Mouse (Mus musculus) midbrain, embryonic 13.5 days (tissue): ENCODE measurements around the gene 4930512M02Rik. TPM values are rescaled to one million over a fixed set of nuclear protein-coding genes. Genes with fewer than 3 reads are reported as not detected.

Experiments used
- ATAC-seq: fragments of 200-750 bp; cut with Nextera tagmentation; 2 replicates; pipeline ENCODE4 v1.8.0; 2017; ENCODE audit warnings: mild to moderate bottlenecking, moderate TSS enrichment, moderate library complexity
- H3K27ac ChIP-seq: fragments of 300-500 bp; sonication (generic); 2 replicates; pipeline ENCODE4 v1.5.1; 2015; ENCODE audit warnings: inconsistent platforms, mild to moderate bottlenecking, moderate library complexity
- H3K27me3 ChIP-seq: fragments of 300-500 bp; sonication (generic); 2 replicates; pipeline ENCODE4 v1.6.1; 2015; ENCODE audit warnings: mild to moderate bottlenecking, inconsistent platforms
- H3K36me3 ChIP-seq: fragments of 300-500 bp; sonication (generic); 2 replicates; pipeline ENCODE4 v1.6.1; 2015; ENCODE audit warnings: mild to moderate bottlenecking, inconsistent platforms
- H3K4me1 ChIP-seq: fragments of 300-500 bp; sonication (generic); replicated peaks from 2 replicates; pipeline ENCODE4 v1.6.1; 2015; ENCODE audit warnings: inconsistent platforms
- H3K4me2 ChIP-seq: fragments of 300-500 bp; sonication (generic); replicated peaks from 2 replicates; pipeline ENCODE4 v1.6.1; 2015; ENCODE audit warnings: moderate library complexity, mild to moderate bottlenecking, inconsistent platforms
- H3K4me3 ChIP-seq: fragments of 300-500 bp; sonication (generic); replicated peaks from 2 replicates; pipeline ENCODE4 v1.5.1; 2015; ENCODE audit warnings: mild to moderate bottlenecking, inconsistent platforms
- H3K9ac ChIP-seq: fragments of 300-500 bp; sonication (generic); replicated peaks from 2 replicates; pipeline ENCODE4 v1.6.1; 2015; ENCODE audit warnings: mild to moderate bottlenecking, inconsistent platforms
- H3K9me3 ChIP-seq: fragments of 300-500 bp; sonication (generic); 2 replicates; pipeline ENCODE4 v1.6.1; 2016; ENCODE audit warnings: mild to moderate bottlenecking, inconsistent platforms
- WGBS: fragments of 180-500 bp; shearing (Covaris S2); methylation state at CpG from one replicate; pipeline ENCODE4 v1.1.7; 2015; 5-methylcytosine and 5-hydroxymethylcytosine counted together
- polyA plus RNA-seq: library from polyadenylated mRNA; unstranded; fragments of >200 nt; fragmentation: Nextera tagmentation; extraction: Ambion mirVana; gene quantifications from 2 replicates; pipeline ENCODE4 v1.2.1, GENCODE M21; 2015

The 4930512M02Rik gene
- polyA plus RNA-seq, 1 experiment from 2014 or later, result not detected

DNA sequence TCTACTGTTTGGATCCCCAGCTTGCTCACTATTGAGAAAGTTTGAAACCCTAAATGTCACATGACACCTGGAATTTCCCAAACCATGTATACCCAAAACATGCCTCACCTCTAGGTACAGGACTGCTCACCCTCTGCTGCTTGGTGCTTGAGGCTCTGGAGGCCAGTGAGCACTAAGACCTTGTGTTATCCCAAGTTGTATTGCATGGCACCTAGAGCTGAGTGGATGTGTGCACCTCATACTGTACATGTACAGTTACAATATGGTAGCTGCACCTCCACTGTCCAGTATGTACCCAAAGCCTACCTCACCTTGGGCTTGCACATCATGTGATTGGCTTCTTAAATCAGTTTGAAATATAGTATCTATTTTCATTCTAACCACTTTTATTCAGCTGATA lies 16.7 kb upstream of the 4930512M02Rik start:
- ATAC-seq, result no peak

DNA sequence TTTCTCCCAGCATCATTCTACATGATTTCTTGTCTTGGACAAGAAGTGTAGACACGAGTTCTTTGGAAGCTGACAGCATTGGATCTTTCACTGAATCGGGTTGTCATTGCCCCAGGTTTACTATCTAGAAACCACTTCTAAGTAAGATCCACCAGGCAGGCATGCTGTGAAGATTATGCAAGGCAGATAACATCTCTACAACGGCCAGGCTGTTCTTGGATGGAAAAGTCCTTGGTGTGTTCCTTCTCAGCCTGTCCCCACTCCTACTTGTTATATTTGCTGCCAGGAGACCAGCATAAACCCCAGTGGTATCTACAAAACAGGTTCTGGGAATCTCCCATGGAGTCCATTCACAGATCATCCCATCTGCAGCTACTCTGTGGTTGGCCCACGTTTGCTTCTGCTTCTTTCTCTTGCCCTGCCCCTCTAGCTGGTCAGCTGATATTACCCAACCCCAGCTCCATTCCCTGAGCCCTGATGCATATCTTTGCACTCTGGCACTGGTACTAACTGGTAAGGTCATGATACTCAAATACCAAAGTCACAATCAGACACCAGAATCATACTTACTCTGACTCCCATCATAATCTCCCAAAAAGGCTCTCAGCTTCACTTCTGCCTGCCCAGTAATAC lies 3.4 kb downstream of the 4930512M02Rik start:
- no peak overlapping the region for H3K9ac ChIP-seq
- no peaks in the 10 kb centered on the region for H3K36me3 ChIP-seq
- H3K4me3 ChIP-seq, result no peak overlapping the region
- no peak overlapping the region for H3K27ac ChIP-seq
- H3K9me3 ChIP-seq, result no peaks in the 10 kb centered on the region
- no peak overlapping the region for H3K4me2 ChIP-seq
- H3K27me3 ChIP-seq, result no peaks in the 10 kb centered on the region
- ATAC-seq, result no peak
- 66% methylated on average over 4 of the region's 4 CpGs for WGBS
- no peaks in the 10 kb centered on the region for H3K4me1 ChIP-seq

More for the DNA sequence above, 16.7 kb upstream of the 4930512M02Rik start:
- Histone ChIP-seq H3K9ac (no peak overlapping the region), H3K4me1 (no peaks in the 10 kb centered on the region), H3K9me3 (no peaks in the 10 kb centered on the region), H3K36me3 (no peaks in the 10 kb centered on the region), H3K27ac (no peak overlapping the region), H3K4me3 (no peak overlapping the region), H3K4me2 (no peak overlapping the region), H3K27me3 (no peaks in the 10 kb centered on the region)

DNA sequence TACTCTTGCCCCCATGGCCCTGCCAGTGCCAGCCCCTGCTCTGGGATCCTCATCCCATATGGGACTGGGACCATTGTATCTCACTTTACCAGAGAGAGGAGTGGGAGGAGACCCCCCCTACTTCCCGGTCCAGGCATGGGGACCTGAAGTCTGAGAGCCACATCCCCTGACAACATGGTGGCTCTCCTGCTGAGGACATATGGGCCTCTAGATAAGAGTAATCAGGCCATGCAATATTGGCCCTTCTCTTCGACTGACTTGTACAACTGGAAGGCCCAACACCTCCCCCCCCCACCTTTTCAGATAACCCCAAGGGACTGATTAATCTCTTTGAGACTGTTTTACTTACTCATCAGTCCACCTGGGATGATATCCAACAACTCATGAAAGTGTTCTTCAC lies 18.4 kb downstream of the 4930512M02Rik start:
- WGBS, result 88% methylated on average over 2 of the region's 2 CpGs
- H3K4me3 ChIP-seq, result no peak overlapping the region
- H3K27me3 ChIP-seq, result no peaks in the 10 kb centered on the region
- no peak overlapping the region for H3K9ac ChIP-seq
- peaks cover 16% of the 10 kb centered on the region; the same call in 1 of the 2 replicates for H3K9me3 ChIP-seq
- no peak for ATAC-seq
- no peaks in the 10 kb centered on the region for H3K4me1 ChIP-seq
- no peak overlapping the region for H3K4me2 ChIP-seq
- no peaks in the 10 kb centered on the region for H3K36me3 ChIP-seq
- H3K27ac ChIP-seq, result no peak overlapping the region

DNA sequence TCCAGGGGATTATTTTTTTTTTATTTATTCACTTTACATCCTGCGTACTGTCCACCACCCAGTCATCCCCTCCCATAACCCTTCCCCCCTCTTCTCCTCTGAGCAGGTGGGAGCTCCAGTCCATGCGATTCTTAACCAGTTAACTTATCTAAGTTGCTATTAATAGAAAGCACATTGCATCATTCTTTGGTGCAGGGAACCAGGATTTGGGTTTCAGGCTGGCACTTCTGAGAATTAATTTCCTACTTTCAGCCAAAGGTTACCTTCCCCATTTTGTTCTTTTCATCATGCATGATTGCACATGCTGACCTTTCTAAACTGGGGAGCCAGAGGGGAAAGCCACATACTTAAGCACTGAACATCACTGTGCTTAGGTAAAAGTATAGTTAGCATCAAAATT lies 40.3 kb downstream of the 4930512M02Rik start:
- WGBS, result 87% methylated on average over 2 of the region's 2 CpGs
- Histone ChIP-seq H3K27me3 (no peaks in the 10 kb centered on the region), H3K9me3 (no peaks in the 10 kb centered on the region), H3K9ac (no peak overlapping the region), H3K27ac (no peak overlapping the region), H3K4me2 (no peak overlapping the region), H3K36me3 (no peaks in the 10 kb centered on the region), H3K4me3 (no peak overlapping the region), H3K4me1 (no peaks in the 10 kb centered on the region)
- no peak for ATAC-seq

DNA sequence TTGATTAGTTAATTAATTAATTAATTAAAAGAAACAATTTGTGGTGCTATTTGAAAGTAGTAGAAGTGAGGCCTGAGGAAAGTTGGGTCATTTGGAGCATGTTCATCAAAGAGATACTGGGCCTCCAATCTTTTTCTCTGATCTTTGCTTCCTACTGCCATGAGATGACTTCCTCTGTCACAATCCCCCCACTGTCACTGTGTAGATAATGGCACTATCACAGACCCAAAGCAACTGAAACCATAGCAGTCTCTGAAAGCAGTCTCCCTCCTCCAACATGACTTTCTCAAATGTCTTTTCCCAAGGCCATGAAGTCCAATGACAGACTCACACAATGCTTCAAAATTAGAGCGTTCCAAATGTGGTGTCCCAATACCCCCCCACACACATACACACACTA lies 41.2 kb downstream of the 4930512M02Rik start:
- no peaks in the 10 kb centered on the region for H3K36me3 ChIP-seq
- H3K4me3 ChIP-seq, result no peak overlapping the region
- H3K4me1 ChIP-seq, result no peaks in the 10 kb centered on the region
- no peaks in the 10 kb centered on the region for H3K9me3 ChIP-seq
- H3K9ac ChIP-seq, result no peak overlapping the region
- H3K4me2 ChIP-seq, result no peak overlapping the region
- WGBS, result 97% methylated on average over 1 of the region's 1 CpGs
- ATAC-seq, result no peak
- H3K27ac ChIP-seq, result no peak overlapping the region
- H3K27me3 ChIP-seq, result no peaks in the 10 kb centered on the region

DNA sequence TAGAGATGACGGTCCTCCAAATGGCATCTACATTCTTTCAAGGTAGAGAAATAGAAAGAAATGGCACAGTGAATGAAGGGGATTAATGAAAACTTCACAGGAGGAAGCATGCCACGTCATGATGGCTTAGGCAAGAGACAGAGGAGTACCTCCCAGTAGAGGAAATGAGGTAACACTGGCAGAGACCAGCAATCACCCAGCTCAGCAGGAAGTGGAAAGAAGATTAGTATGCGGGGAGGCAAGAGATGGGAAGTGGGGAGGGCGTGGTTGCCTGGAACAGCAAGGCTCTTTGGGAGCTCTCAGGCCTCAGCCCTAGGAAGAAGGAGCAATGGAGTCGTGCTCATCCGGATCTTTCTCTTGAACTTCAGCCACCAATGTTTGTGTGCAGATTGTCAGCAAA lies 53.9 kb downstream of the 4930512M02Rik start:
- H3K27me3 ChIP-seq, result no peaks in the 10 kb centered on the region
- WGBS, result 67% methylated on average over 6 of the region's 6 CpGs
- H3K4me1 ChIP-seq, result no peaks in the 10 kb centered on the region
- no peak overlapping the region for H3K4me2 ChIP-seq
- no peaks in the 10 kb centered on the region for H3K36me3 ChIP-seq
- no peaks in the 10 kb centered on the region for H3K9me3 ChIP-seq
- H3K27ac ChIP-seq, result no peak overlapping the region
- H3K9ac ChIP-seq, result no peak overlapping the region
- no peak for ATAC-seq
- no peak overlapping the region for H3K4me3 ChIP-seq

DNA sequence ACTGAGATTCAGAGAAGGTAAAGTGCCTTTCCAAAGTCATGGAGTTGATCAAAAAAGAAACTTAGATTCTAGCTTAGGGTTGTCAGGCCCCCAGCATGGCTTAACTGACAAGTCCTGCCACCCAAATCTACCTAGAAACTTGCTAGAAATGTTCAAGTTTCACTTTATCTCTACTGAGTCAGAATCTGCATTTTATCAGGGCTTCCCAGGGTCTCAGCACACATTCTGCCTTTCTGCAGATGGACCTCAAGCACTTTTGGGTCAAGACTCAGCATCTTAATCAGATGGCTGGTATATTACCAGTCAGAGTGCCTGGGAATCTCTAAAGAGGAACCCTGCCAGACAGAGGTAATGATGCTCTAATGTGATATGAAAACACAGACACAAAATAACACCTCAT lies 56.9 kb downstream of the 4930512M02Rik start:
- Histone ChIP-seq H3K27me3 (no peaks in the 10 kb centered on the region), H3K9me3 (no peaks in the 10 kb centered on the region), H3K36me3 (no peaks in the 10 kb centered on the region), H3K9ac (no peak overlapping the region), H3K27ac (no peak overlapping the region), H3K4me3 (no peak overlapping the region), H3K4me1 (no peaks in the 10 kb centered on the region), H3K4me2 (no peak overlapping the region)
- no peak for ATAC-seq

DNA sequence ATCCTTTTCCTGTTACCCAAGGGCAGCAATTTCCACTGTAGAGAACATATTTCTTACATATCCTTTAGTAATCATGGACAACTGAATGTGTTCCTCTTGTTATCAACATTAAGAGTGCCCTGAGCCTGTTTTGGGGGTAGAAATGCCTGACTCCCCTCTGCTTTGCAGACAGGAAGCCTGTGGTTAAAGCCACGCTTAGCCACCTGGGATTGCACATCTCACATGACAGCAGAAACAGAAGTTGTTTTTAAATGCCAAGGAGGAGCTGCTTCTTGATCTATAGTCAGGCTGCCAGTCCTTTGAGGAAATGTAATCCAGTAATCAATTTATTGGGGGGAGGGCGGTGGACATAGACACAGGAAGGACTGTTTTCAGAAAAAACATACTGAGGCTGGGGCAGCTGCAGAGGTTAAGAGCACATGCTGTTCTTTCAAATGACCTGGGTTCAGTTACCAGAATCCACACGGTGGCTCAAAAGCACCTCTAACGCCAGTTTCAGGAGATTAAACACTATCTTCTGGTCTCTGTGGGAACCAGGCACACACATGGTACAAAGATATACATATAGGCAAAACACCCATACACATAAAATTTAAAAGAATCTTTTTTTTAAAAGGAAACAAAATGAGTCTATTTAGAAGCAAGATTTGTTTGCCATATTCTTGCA lies 58.0 kb downstream of the 4930512M02Rik start:
- no peaks in the 10 kb centered on the region for H3K27me3 ChIP-seq
- WGBS, result 77% methylated on average over 4 of the region's 4 CpGs

DNA sequence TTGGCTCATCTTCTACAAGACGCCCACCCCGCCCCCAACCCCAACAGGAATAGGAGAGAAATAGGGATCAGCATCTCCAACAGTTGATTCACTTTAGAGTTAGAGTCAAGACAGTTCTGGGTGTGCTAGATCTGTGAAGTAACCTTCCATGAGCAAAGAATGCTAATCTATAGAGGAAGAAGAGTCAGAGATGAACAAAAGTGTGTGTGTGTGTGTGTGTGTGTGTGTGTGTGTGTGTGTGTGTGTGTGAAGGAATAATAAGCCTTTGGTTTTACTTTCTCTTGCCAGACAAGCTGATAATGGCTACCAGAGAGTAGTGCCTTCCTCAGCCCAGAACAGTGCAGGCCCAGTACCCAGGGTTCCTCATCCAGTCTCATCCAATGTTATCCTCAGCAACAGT lies 59.6 kb downstream of the 4930512M02Rik start:
- 88% methylated on average over 2 of the region's 2 CpGs for WGBS
- Histone ChIP-seq H3K36me3 (no peaks in the 10 kb centered on the region), H3K27ac (no peak overlapping the region), H3K9me3 (no peaks in the 10 kb centered on the region), H3K4me3 (no peak overlapping the region), H3K4me2 (no peak overlapping the region), H3K27me3 (no peaks in the 10 kb centered on the region), H3K9ac (no peak overlapping the region), H3K4me1 (no peaks in the 10 kb centered on the region)
- no peak for ATAC-seq

More for the DNA sequence above, 58.0 kb downstream of the 4930512M02Rik start:
- Histone ChIP-seq H3K36me3 (no peaks in the 10 kb centered on the region), H3K9ac (no peak overlapping the region), H3K4me3 (no peak overlapping the region), H3K27ac (no peak overlapping the region), H3K9me3 (no peaks in the 10 kb centered on the region), H3K4me1 (no peaks in the 10 kb centered on the region), H3K4me2 (no peak overlapping the region)
- no peak for ATAC-seq

DNA sequence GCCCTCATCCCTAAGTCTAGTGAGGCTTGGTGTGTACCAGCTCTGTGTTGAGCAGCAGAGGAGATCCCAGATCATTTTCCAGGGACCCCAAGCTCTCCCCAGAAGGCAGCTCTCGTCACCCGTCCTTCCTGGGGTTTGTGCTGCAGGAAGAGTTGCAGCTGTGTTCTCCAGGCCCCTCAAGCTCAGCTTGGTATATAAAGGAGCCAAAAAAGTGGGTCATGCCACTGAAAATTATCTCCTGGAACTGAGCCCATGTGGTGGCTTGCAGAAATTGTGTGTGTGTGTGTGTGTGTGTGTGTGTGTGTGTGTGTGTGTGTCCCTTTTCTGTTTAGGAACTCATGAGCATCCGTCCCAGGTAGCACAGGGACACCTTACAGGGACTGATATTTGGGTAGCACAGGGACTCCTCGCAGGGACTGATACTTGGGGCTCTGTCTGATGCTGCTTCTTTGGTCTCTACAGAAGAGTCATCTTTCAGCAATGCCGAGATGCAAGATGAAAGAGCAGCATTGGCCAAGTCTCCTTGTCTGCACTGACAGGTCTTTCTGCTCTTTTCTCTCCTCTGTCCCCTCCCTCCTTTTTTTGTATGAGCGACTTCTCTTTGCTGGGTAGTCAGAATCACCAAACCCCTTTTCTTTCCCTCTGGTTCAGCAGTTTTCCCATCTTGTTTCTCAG lies 62.4 kb downstream of the 4930512M02Rik start:
- H3K27me3 ChIP-seq, result no peaks in the 10 kb centered on the region
- no peak for ATAC-seq
- no peak overlapping the region for H3K9ac ChIP-seq
- H3K36me3 ChIP-seq, result no peaks in the 10 kb centered on the region
- H3K9me3 ChIP-seq, result no peaks in the 10 kb centered on the region
- H3K27ac ChIP-seq, result no peak overlapping the region
- H3K4me3 ChIP-seq, result no peak overlapping the region
- H3K4me2 ChIP-seq, result no peak overlapping the region
- no peaks in the 10 kb centered on the region for H3K4me1 ChIP-seq
- WGBS, result 80% methylated on average over 5 of the region's 6 CpGs

DNA sequence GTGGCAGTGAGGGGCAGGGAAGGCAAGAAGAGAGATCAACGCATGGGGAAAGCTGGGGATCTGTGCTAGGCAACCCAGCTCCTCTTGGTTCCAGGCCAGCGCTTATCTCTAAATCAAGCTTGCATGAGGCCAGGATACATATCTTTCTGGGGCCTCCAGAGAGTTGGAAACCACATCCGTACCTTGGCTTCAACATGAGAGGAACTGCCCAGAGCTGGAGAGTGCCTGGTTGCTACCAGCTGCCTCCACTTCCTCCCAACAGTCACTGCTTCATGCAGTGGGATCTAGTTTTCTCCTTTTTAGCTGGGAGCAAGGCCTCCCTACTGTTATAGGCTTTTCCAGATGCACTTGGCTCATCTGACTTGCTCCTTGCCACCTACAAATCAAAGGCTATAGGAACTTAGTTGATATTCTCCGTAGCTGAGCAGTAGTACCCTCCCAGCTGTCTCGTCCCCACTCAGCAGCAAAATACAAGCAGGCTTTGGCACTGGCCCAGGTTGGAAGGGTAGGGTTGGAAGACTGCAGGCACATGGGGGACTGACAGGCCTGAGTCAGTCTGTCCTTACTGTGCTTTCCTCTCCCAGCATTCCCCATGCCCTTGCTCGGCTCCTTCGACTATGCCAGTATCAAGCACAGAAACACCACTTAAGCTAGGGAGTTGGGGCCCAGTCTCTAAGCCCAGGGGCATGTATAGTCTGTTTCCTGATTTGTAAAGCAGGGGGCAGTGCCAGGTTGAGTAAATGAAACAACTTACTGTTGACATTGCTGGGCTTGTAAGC lies 63.2 kb downstream of the 4930512M02Rik start:
- Histone ChIP-seq H3K36me3 (no peaks in the 10 kb centered on the region), H3K9ac (no peak overlapping the region), H3K4me3 (no peak overlapping the region), H3K4me1 (no peaks in the 10 kb centered on the region), H3K27me3 (no peaks in the 10 kb centered on the region), H3K4me2 (no peak overlapping the region), H3K9me3 (no peaks in the 10 kb centered on the region), H3K27ac (no peak overlapping the region)
- whole genome bisulfite sequencing, result 88% methylated on average over 7 of the region's 7 CpGs
- ATAC-seq, result no peak

DNA sequence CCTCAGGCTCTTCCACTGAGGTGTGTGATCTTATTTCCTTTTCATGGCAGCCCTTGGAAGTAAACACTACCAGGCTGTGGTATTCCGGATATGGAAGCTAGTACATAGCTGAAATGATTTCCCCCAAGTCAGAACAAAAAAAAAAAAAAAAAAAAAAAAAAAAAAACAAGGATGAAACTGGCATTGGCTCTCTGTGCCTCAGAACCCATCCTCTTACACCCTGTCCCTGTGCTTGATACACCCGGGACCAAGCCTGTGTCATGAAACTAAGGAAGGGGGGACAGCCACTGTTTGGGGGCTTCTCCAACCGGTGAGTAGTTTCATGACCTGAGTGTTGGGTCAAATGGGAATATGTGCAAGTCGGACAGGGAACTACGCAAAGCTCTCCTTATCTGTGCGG lies 66.5 kb downstream of the 4930512M02Rik start:
- Histone ChIP-seq H3K27me3 (no peaks in the 10 kb centered on the region), H3K27ac (no peak overlapping the region), H3K36me3 (no peaks in the 10 kb centered on the region), H3K4me2 (no peak overlapping the region), H3K4me1 (no peaks in the 10 kb centered on the region), H3K4me3 (no peak overlapping the region), H3K9ac (no peak overlapping the region), H3K9me3 (no peaks in the 10 kb centered on the region)
- 95% methylated on average over 6 of the region's 6 CpGs for WGBS
- ATAC-seq, result no peak
